Mouse (Mus musculus): ENCODE measurements around the gene Fmo4. TPM values are rescaled to one million over a fixed set of nuclear protein-coding genes. Genes with fewer than 3 reads are reported as not detected.

Gene Fmo4
- total and polyA plus RNA-seq, 3 experiments = 0.03 to 0.22 TPM; not detected in 1

GRCm38 (mm10) chr1:162853812-162854482 is 40.2 kb upstream of the Fmo4 start:
- no peak for ATAC-seq (ENCODE audit: extremely low read depth, insufficient number of reproducible peaks, low FRiP score, poor library complexity, severe bottlenecking)
- no peaks in the 10 kb centered on the region for H3K27me3 ChIP-seq (ENCODE audit: insufficient read depth, low read length)
- H3K36me3 ChIP-seq (replicated peaks) = no peaks in the 10 kb centered on the region
- no peaks in the 10 kb centered on the region for H3K4me1 ChIP-seq (ENCODE audit: insufficient read depth, low read depth, low read length)
- no peaks in the 10 kb centered on the region for H3K9me3 ChIP-seq (replicated peaks)
- no peak for DNase-seq (ENCODE audit: low spot score)
- no peak for TF ChIP-seq TAL1 (conservative IDR thresholded peaks at IDR 0.05; ENCODE audit: low read depth, low read length)
- no peak for TF ChIP-seq GATA1 (IDR thresholded peaks at IDR 0.05; ENCODE audit: borderline replicate concordance, low read length)
- TF ChIP-seq POLR2AphosphoS5 (IDR thresholded peaks at IDR 0.05; ENCODE audit: insufficient replicate concordance, low read depth, low read length) = no peak
- TF ChIP-seq CTCF (IDR thresholded peaks at IDR 0.05; ENCODE audit: low read depth, low read length) = no peak
- TF ChIP-seq GATA2 (IDR thresholded peaks at IDR 0.05; ENCODE audit: borderline replicate concordance, low read depth, low read length) = no peak
- no peak overlapping the region for H3K4me3 ChIP-seq (ENCODE audit: low read depth, low read length)

- DNase-seq (ENCODE audit: low spot score) = no peak
- H3K27me3 ChIP-seq (ENCODE audit: insufficient read depth, low read length) = no peaks in the 10 kb centered on the region
- no peak for ATAC-seq (ENCODE audit: extremely low read depth, insufficient number of reproducible peaks, low FRiP score, poor library complexity, severe bottlenecking)
- no peaks in the 10 kb centered on the region for H3K36me3 ChIP-seq (replicated peaks)
- no peak for TF ChIP-seq POLR2AphosphoS5 (IDR thresholded peaks at IDR 0.05; ENCODE audit: insufficient replicate concordance, low read depth, low read length)
- TF ChIP-seq CTCF (IDR thresholded peaks at IDR 0.05; ENCODE audit: low read depth, low read length) = no peak
- no peak for TF ChIP-seq GATA1 (IDR thresholded peaks at IDR 0.05; ENCODE audit: borderline replicate concordance, low read length)
- no peak for TF ChIP-seq TAL1 (conservative IDR thresholded peaks at IDR 0.05; ENCODE audit: low read depth, low read length)
- no peaks in the 10 kb centered on the region for H3K9me3 ChIP-seq (replicated peaks)
- H3K4me3 ChIP-seq (ENCODE audit: low read depth, low read length) = no peak overlapping the region
- no peaks in the 10 kb centered on the region for H3K4me1 ChIP-seq (ENCODE audit: insufficient read depth, low read depth, low read length)
Measured at GRCm38 (mm10) chr1:162847554-162847953, 33.8 kb upstream of the Fmo4 start.

GRCm38 (mm10) chr1:162840211-162840610 is 26.4 kb upstream of the Fmo4 start:
- DNase-seq (ENCODE audit: low spot score) (no peak), ATAC-seq (ENCODE audit: extremely low read depth, insufficient number of reproducible peaks, low FRiP score, poor library complexity, severe bottlenecking) (no peak)
- no peaks in the 10 kb centered on the region for H3K9me3 ChIP-seq (replicated peaks)
- H3K36me3 ChIP-seq (replicated peaks) = no peaks in the 10 kb centered on the region
- H3K4me3 ChIP-seq (ENCODE audit: low read depth, low read length) = no peak overlapping the region
- peaks cover 5% of the 10 kb centered on the region; the same call in 1 of the 2 replicates for H3K27me3 ChIP-seq (ENCODE audit: insufficient read depth, low read length)
- TF ChIP-seq GATA1 (IDR thresholded peaks at IDR 0.05; ENCODE audit: borderline replicate concordance, low read length) (no peak), GATA2 (IDR thresholded peaks at IDR 0.05; ENCODE audit: borderline replicate concordance, low read depth, low read length) (no peak)
- no peaks in the 10 kb centered on the region for H3K4me1 ChIP-seq (ENCODE audit: insufficient read depth, low read depth, low read length)

- no peak for DNase-seq (ENCODE audit: low spot score)
- Histone ChIP-seq H3K27me3 (ENCODE audit: insufficient read depth, low read length) (peaks cover 5% of the 10 kb centered on the region; the same call in 1 of the 2 replicates), H3K9me3 (replicated peaks) (no peaks in the 10 kb centered on the region), H3K4me1 (ENCODE audit: insufficient read depth, low read depth, low read length) (no peaks in the 10 kb centered on the region), H3K36me3 (replicated peaks) (no peaks in the 10 kb centered on the region), H3K4me3 (ENCODE audit: low read depth, low read length) (no peak overlapping the region)
- ATAC-seq (ENCODE audit: extremely low read depth, insufficient number of reproducible peaks, low FRiP score, poor library complexity, severe bottlenecking) = no peak
- TF ChIP-seq GATA2 (IDR thresholded peaks at IDR 0.05; ENCODE audit: borderline replicate concordance, low read depth, low read length) = no peak
- no peak for TF ChIP-seq POLR2AphosphoS5 (IDR thresholded peaks at IDR 0.05; ENCODE audit: insufficient replicate concordance, low read depth, low read length)
- TF ChIP-seq CTCF (IDR thresholded peaks at IDR 0.05; ENCODE audit: low read depth, low read length) = no peak
Measured at GRCm38 (mm10) chr1:162838976-162839375, 25.2 kb upstream of the Fmo4 start.

GRCm38 (mm10) chr1:162834342-162834741 is 20.6 kb upstream of the Fmo4 start:
- Histone ChIP-seq H3K4me1 (ENCODE audit: insufficient read depth, low read depth, low read length) (no peaks in the 10 kb centered on the region), H3K4me3 (ENCODE audit: low read depth, low read length) (no peak overlapping the region), H3K27me3 (ENCODE audit: insufficient read depth, low read length) (peaks cover 10% of the 10 kb centered on the region; the same call in 1 of the 2 replicates), H3K9me3 (replicated peaks) (no peaks in the 10 kb centered on the region), H3K36me3 (replicated peaks) (no peaks in the 10 kb centered on the region)
- no peak for ATAC-seq (ENCODE audit: extremely low read depth, insufficient number of reproducible peaks, low FRiP score, poor library complexity, severe bottlenecking)
- DNase-seq (ENCODE audit: low spot score) = no peak
- TF ChIP-seq CTCF (IDR thresholded peaks at IDR 0.05; ENCODE audit: low read depth, low read length) (no peak), GATA2 (IDR thresholded peaks at IDR 0.05; ENCODE audit: borderline replicate concordance, low read depth, low read length) (no peak), TAL1 (conservative IDR thresholded peaks at IDR 0.05; ENCODE audit: low read depth, low read length) (no peak), GATA1 (IDR thresholded peaks at IDR 0.05; ENCODE audit: borderline replicate concordance, low read length) (no peak), POLR2AphosphoS5 (IDR thresholded peaks at IDR 0.05; ENCODE audit: insufficient replicate concordance, low read depth, low read length) (no peak)

GRCm38 (mm10) chr1:162832574-162832953 is 18.8 kb upstream of the Fmo4 start:
- Histone ChIP-seq H3K4me1 (ENCODE audit: insufficient read depth, low read depth, low read length) (no peaks in the 10 kb centered on the region), H3K9me3 (replicated peaks) (no peaks in the 10 kb centered on the region), H3K36me3 (replicated peaks) (no peaks in the 10 kb centered on the region), H3K27me3 (ENCODE audit: insufficient read depth, low read length) (peaks cover 5% of the 10 kb centered on the region; the same call in 1 of the 2 replicates), H3K4me3 (ENCODE audit: low read depth, low read length) (no peak overlapping the region)
- TF ChIP-seq TAL1 (conservative IDR thresholded peaks at IDR 0.05; ENCODE audit: low read depth, low read length) (no peak), POLR2AphosphoS5 (IDR thresholded peaks at IDR 0.05; ENCODE audit: insufficient replicate concordance, low read depth, low read length) (no peak), GATA2 (IDR thresholded peaks at IDR 0.05; ENCODE audit: borderline replicate concordance, low read depth, low read length) (no peak), CTCF (IDR thresholded peaks at IDR 0.05; ENCODE audit: low read depth, low read length) (no peak), GATA1 (IDR thresholded peaks at IDR 0.05; ENCODE audit: borderline replicate concordance, low read length) (no peak)
- ATAC-seq (ENCODE audit: extremely low read depth, insufficient number of reproducible peaks, low FRiP score, poor library complexity, severe bottlenecking) = no peak
- DNase-seq (ENCODE audit: low spot score) = no peak

Measured in G1E (cell line).